Mouse (Mus musculus) B cell, adult 2 months (primary cell): ENCODE data around the gene Mypop.

Experiments used
- DNase-seq, 2 experiments: peaks; one replicate each; pipeline ENCODE4 v3.0.0; 2022

Gene Mypop

DNA sequence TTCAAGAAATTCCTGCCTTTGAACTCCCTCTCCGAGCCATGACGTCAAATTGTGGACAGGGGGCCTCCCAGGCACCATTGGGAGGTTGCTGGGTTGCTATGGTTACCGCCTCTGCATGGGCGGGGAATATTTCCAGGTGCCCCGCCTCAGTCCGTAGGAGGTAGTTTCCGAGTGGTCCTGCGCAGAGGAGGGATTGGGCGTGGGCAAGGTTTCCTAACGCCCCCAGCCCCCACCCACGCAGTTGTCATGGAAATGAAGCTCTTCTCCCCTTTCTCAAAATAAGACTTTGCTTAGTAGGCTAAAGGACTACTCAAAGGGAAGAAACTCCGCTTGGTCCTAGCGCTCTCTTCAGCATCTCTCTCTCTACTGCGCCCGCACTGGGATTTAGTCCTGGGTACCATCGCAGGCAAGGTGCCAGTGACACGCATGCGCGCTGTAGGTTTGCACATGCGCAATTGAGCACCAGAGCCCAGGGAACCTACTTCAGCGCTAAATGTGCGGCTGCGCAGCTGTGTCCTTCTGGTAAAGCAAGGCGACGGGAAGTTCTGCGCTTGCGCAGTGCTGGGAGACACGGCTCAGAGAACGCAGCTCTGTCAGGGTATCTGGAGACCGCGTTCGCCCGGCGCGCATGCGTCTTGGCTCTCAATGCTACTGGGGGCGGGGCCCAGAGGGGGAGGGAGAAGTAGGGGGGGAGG is at the start of gene Mypop:
TSS of gene Mypop (plus strand) at position 645 of the 695 bp plus-strand sequence.
- peak; percentile 96 to 97 for DNase-seq

DNA sequence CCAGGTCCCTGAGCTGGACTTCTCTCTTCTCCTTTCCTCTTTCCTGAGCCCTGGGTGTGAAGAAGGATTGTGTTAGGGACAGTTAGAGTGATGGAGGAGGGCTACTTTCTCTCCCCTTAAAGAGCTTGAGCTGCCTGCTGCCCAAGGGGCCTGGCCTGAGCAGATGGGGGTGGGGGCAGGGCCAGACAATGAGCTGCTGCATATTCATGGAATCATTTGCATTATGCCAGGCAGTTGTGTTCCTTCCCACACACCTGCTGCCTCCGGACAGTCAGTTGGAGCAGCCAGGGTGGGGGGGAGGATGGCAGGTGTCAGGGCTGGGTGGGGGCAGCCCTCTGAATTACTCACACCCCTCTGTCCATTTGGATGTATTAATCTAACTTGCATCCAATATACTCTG is 48.7 kb upstream of the Mypop start:
- DNase-seq, result no peak

DNA sequence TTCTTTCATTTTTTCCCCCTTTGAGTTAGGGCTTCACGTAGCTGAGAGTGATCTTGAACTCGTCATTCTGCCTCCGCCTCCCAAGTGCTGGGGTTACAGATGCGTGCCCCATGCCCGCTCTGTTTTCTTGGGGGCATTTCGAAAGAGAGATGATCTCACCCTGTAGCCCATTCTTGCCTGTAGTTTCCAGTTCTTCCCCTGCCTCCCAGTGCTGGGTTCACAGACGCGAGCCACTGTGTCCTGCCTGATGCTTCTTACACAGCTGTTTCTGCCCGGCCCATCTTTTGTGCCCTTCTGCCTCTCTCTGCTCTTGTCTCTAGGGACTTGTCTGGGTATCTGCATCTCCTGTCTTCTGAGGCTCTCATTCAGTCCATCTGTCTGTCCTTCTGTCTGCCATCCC is 48.2 kb upstream of the Mypop start:
- no peak for DNase-seq

DNA sequence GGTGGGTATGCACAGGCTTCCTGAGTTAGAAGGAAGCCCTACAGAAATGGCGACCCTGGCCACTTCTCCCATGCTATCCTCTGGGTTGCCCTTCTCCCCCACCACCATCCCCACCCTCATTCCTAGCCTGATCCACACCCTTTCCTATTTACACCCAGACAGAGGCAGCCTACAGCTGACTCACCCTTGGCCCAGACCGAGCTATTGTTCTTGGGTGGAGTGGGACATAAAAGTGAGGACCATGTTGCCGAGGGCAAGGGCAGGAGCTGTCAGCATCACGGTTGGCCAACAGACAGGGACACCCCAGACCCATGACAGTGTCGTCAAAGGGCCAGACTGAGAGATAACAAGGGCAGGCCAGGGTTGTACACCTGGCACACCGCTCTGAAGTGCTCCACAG is 42.9 kb upstream of the Mypop start:
- DNase-seq, result no peak

DNA sequence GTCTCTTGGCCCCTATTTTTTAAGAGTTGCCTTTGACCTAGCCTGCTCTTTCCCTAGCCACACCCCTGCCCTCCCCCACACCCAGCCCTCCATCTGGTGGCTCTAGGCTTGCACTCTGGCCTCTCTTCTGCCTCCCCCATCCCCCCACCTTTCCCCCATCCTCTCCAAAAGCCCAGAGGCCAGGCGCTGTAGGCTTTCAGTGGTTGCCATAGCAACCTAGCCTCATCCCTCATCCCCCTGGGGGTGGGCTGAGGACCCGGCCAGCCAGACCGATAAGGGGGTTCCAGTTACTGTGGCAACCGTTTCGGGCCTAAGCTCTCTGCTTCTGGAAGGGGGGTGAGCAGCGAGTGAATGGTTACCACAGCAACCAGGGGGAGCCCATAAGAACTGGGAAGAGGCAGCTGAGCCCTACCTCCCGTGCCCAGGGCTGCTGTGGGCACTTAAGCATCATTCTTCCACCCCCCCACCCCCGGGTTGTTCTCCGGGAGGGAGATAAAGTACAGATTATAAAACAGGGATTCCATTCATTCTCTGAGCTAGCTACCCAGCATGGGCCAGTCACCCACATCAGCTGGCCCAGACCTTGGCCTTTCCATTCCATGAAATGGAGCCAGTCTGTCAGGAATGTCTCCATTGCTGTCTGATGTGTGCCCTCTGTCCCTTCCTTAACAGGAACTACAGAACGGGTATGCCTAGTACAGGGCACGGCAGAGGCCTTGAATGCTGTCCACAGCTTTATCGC is 41.1 kb upstream of the Mypop start:
- DNase-seq, result no peak

DNA sequence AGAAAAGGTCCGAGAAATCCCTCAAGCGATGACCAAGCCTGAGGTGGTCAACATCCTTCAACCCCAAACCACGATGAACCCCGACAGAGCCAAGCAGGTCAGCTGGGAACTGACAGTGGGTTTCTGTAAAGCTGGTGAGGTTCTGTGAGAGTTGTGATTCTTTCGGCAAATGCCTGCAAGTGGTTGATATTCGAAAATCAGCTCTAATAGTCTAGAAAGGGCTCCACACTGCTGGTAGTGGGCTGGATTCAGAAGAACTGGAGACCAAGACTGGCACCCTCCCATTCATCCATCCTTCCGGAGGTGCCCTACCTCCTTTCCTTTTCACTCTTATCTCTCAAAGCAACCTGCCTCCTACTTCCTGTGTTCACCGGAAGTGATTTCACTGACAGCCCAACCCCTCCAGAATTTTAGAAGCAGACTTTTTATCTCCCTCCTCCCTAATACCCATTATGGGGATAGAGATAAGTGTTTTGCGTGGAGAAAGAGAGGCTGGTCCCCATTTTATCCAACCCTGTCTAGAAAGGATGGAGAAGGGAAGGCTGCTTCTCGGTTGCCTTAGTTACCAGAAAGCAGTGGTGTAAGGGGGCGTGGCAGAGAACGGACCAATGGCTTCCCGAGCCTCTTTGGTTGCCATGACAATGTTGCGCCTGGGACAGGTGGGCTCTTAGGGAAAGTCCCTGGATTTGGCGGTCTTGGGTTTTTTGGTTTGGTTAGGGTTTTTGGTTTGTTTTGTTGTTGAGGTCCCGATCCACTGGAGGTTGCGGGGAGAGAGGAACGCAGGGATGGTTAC is 40.3 kb upstream of the Mypop start:
- DNase-seq, result no peak

DNA sequence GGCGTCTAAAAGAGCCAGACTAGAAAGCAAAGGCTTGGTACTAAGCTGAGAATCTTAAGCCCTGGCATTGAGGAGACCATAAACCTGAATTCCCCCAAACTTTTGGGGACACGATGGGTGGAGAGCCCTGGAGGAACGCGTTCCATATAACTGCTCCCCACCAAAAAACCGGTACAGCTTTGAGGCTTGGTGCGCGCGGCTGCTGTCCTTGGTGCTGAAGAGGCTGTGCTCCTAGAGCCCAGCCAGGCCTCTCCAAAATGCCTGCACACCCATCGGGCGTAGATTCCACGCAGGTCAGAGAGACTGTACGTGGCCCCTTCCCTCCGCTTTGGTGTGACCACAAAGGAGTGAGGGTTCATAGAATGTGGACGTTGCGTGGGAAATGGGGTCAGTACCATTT is 39.6 kb upstream of the Mypop start:
- peak; percentile 52 to 54 for DNase-seq

DNA sequence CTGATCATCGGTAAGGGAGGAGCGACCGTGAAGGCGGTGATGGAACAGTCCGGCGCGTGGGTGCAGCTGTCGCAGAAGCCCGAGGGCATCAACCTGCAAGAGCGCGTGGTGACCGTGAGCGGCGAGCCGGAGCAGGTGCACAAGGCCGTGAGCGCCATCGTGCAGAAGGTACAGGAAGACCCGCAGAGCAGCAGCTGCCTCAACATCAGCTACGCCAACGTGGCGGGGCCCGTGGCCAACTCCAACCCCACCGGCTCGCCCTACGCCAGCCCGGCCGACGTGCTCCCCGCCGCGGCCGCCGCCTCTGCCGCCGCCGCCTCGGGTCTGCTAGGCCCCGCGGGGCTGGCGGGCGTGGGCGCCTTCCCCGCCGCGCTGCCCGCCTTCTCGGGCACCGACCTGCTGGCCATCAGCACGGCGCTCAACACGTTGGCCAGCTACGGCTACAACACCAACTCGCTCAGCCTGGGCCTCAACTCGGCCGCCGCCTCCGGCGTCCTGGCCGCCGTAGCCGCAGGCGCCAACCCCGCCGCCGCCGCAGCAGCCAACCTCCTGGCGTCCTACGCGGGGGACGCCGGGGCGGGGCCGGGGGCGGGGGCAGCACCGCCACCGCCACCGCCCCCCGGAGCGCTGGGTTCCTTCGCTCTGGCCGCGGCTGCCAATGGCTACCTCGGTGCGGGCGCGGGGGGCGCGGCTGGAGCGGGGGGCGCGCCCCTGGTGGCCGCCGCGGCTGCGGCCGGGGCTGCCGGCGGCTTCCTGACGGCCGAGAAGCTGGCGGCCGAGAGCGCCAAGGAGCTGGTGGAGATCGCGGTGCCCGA is 33.3 kb upstream of the Mypop start:
- peak; percentile 16 to 24 for DNase-seq

DNA sequence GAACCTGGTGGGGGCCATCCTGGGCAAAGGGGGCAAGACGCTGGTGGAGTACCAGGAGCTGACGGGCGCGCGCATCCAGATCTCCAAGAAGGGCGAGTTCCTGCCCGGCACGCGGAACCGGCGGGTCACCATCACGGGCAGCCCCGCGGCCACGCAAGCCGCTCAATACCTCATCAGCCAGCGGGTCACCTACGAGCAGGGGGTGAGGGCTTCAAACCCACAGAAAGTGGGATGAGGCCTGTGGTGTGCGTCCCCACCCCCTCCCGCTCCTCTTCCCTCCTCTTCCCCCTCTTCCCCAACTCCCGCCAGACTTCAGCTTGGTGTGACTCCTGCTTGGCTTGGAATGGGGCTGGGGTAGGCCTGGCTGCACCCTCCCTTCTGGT is 32.7 kb upstream of the Mypop start:
- DNase-seq, result no peak

DNA sequence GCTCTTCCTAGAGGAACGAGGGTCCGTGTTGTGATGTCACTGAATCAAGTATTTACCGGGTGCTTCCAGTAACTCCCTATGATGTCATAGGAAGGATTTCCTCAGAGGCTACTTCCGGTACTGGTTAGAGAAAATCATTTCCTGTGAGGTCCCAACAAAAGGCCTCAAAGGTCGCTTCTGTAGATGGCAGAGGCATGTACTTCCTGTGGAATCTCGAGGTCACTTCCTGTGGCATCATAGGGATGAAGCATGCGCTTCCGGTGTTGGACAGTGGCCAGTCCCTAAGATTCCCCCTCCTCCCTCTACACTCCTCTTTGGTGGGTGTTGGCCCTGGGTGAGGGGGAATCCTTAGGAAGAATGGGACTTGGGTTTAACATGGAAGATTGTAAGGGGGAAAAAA is 31.6 kb upstream of the Mypop start:
- no peak for DNase-seq

DNA sequence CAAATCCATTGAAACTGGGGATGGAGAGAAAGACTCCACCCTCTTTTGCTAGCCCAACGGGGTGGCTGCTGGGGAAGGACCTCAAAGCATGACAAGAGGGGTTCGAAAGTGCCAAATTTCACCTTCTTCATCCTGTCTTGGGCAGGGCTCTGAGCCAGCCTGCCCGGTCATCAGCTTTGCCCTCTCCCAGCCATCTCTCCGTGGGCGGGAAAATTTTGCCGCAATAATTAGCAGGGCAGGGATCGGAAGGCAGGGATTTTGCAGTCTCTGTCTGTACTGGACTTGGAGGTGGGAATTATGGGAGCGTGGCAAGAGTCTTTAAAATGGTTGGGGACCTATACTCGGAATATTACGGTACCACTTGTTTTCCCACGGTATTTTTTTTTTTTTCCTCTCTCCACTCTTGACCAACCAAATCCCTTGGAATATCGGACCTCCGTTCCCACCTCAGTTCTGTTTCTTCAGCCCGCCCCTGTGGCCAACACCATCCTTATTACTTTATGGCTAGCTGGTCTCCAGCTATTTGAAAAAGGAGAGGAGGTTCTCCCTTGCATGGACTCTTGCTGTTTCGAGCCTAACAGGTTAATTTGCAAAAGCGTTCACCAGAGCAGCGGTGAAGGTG is 28.8 kb upstream of the Mypop start:
- no peak for DNase-seq

DNA sequence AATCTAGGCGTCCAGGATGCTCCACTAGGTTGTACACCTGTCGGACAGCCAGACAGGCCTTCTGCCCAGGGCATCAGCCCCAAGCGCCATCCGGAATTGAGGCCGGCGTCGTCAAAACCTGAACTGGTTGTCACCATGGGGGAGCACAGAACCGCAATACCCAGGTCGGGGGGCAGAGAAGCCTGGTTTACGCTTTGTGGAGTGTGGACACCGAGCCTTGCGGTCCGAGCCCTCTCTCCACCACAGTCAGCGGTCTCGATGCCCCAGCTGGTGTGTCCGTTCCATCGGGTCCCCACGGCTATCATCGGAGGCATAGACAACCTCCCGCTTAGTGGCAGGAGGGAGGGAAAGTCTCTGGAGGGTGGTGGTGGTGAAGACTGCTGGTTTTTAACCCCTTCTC is 28.2 kb upstream of the Mypop start:
- no peak for DNase-seq

DNA sequence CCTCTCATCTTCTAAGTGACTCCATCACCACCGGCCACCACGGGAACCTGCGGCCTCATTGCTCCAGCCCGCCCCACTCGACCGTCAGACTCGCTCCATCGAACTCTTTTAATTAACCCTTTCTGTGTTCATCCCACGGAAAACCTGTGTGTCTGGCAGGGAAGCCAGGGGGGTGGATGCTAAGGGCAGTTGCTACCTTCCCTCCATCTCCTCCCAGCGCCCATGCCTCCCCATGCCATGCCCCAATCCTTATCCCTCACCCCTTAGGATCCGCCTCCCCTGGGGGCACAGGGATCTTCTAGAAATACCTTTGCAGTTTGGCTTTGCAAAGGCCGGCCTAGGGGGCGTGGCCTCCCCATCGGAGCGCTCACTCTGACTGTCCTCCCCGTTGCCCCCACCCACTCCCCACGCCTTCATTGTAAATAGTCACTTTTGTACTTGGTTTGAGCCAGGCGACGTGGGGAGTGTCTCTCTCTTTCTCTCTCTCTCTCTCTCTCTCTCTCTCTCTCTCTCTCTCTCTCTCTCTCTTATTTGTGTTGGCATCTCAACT is 27.7 kb upstream of the Mypop start:
- no peak for DNase-seq

DNA sequence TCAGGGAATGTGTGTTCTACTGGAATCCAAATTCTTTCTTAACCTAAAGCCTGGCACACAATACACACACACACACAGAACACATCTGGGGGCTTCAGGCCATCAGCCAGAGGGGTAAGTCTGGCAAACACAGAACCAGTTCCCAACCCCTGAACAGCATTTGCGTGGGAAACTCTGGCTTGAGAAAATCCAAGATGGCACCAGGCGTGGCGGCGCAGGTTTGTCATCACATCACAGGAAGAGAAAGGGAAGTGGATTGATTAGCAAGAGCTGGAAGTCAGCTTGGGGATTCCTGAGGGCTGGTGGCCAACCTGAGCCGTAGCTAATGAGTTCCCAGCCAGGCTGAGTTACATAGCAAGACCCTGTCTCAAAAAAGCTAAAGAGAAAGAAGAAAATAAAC is 25.7 kb upstream of the Mypop start:
- DNase-seq, result no peak

DNA sequence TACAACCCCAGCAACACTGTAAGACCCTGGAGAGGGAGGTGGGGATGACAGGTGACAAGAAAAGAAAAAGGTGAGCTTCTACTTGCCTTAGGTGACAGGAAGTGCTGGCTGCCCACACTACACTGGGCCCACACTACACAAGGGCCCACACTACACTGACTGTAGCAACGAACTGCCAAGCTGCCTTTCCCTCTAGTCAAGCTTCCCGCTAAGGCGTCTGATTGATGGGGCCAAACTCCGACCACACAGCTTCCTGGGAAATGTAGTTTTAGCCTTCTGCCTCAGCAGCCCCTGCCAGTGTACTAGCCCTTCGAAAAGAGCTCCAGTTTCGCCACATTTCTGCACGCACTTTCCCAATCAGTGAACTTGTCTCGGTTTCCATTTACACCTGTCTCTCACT is 23.4 kb upstream of the Mypop start:
- no peak for DNase-seq

DNA sequence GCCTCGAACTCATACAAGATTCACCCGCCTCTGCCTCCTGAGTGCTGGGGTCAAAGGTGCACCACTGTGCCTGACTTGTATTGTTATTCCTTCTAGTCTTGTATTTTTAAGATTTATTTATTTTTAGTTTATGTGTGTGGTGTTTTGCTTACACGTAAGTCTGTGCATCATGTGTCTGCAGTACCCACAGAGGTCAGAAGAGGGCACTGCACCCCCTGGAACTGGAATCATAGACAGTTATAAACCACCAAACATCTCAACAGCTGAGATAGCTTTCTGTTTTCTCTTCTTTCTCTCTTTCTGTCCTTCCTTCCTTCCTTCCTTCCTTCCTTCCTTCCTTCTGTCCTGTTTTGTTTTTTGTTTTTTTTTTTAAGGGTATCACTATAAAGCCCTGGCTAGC is 20.1 kb upstream of the Mypop start:
- peak in 1 of 2 experiments; percentile 28 for DNase-seq

DNA sequence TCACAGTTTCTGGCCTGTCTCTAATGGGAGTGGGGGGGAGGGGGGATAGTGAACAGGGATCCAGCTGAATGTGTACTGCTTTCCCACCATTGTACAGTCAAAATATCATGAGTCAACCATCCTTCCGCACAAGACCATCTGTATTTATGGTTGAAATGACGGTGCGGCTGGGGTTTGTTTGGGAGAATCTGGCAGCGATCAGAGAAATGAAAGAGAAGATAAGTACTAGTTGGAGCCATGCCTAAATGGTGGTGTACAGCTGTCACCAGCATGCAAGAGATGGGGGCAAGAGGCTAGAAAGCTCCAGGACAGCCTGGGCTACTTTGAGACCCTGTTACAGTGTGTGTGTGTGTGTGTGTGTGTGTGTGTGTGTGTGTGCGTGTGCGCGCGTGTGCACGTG is 12.7 kb upstream of the Mypop start:
- DNase-seq, result no peak

DNA sequence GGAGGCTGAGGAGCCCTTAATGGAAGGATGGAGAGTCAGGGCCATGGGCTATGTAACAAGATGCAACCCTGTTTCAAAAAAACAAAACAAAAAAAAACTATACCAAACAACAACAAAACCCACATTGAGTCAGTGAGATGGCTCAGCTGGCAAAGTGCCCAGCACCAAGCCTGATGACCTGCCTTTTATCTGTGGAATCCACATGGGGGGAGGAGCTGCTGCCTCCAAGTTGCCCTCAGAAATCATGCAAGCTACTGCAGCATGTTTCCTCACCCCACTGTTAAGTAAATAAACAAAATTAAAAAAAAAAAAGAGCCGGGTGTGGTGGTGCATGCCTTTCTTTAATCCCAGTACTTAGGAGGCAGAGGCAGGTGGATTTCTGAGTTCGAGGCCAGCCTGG is 4.5 kb upstream of the Mypop start:
- no peak for DNase-seq

DNA sequence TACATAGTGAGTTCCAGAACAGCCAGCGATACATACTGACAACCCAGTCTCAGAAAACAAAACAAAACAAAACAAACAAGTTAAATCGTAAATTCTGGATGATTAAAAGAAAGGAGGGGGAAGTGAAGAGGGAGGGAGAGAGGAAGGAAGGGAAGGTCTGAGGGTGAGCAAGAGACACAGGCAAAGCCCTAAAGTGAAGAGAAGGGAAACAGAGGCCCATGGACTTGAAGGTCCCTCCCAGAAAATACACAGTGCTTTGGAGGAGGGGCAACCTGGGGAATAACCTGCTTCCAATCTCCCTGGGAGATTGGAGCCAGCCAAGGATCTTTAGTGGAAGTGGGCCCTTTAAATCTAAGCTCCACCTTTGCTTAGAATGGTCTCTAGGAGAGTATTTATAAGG is 3.9 kb upstream of the Mypop start, which contains the start of gene Nanos2:
TSS of gene Nanos2 (plus strand) at position 301 of the 400 bp plus-strand sequence.
- DNase-seq, result no peak

DNA sequence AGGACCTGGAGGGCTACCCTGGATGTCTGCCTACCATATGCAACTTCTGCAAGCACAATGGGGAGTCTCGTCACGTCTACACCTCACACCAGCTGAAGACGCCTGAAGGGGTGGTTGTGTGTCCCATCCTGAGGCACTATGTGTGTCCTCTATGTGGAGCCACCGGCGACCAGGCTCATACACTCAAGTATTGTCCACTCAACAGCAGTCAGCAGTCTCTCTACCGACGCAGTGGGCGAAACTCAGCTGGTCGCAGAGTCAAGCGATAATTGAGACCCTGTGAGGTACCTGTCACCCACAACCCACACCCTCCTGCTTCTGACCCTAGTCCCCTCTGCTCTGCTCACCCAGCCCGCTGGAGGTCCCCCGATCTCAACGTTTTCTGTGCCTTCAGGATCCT is 3.3 kb upstream of the Mypop start:
- DNase-seq, result no peak

DNA sequence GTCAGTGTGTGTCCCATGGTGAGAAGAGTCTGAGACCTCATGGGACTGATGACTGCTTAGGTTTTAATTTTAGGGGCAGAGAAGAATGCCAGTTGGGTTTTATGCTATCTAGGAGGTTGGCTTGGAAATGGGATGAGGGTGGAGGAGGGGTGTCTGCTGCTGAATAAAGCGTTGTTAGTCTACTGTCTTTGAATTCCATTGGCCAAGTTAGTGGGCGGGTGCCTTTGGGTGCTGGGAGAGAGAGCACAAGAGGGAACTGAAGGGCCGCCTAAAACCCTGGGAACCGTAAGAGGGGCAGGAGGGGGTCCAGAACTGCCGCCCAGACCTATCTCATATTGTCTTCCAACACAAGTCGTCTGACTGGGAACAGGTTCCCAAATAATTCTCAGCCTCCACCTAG is 2.3 kb upstream of the Mypop start:
- DNase-seq, result no peak

DNA sequence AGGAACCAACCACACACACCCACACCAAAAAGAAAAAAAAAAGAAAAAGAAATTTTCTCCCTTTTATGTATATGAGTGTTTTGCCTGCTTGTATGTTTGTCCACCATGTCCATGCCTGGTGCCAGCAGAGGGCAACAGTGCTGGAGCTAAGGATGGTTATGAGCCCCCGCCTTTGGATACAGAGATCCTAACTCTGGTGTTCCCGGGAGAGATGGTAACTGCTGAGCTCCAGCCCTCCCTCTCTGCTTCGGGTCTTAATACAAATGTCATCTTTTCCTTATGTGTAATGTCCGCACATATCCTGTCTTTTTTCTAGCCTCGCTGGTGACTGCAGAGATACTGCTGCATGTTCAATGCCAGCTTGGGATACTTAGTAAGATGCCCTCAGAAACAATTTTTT is 1.1 kb upstream of the Mypop start:
- DNase-seq, result no peak
